Mouse (Mus musculus): ENCODE data around the gene Syt11. TPM values are rescaled to one million over a fixed set of nuclear protein-coding genes. Genes with fewer than 3 reads are reported as not detected.

Syt11 gene
- polyA plus RNA-seq, 1 experiment from 2014 or later = 51.5 TPM

DNA sequence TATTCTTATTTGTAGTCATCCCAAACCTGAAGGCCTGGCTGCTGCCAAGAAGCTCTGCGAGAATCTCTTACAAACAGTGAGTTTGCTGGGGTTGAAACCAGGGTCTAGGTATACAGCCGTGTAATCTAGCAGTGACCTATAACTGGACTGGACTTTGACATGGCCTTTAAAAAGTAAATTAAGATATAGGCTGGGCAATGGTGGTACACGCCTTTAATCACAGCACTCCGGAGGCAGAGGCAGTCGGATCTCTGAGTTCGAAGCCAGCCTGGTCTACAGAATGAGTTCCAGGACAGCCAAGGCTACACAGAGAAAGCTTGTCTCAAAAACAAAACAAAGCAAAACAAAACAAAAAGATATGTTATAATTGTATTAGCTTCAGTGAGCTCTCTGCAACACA, 76.1 kb downstream of the Syt11 start:
- H3K4me2 ChIP-seq (ENCODE audit: low read depth, low read length) = no peak overlapping the region
- H3K9me3 ChIP-seq (replicated peaks; ENCODE audit: control insufficient read depth, low read length) = no peaks in the 10 kb centered on the region
- H3K4me3 ChIP-seq (ENCODE audit: low read depth, low read length) = no peak overlapping the region
- H3K27me3 ChIP-seq (ENCODE audit: control insufficient read depth, insufficient read depth, low read length) = no peaks in the 10 kb centered on the region
- ATAC-seq (replicated peaks; ENCODE audit: insufficient number of reproducible peaks, low FRiP score, low TSS enrichment, low read depth) (no peak), DNase-seq (ENCODE audit: low spot score) (no peak)
- H3K36me3 ChIP-seq (replicated peaks; ENCODE audit: control insufficient read depth, insufficient read depth, low read depth, low read length) = peaks cover 30% of the 10 kb centered on the region
- H3K4me1 ChIP-seq (ENCODE audit: control insufficient read depth, insufficient read depth, low read length) = no peaks in the 10 kb centered on the region
- 96% methylated on average over 6 of the region's 6 CpGs for WGBS
- H3K27ac ChIP-seq (replicated peaks; ENCODE audit: low read depth, low read length) = no peak overlapping the region
- no peak overlapping the region for H3K9ac ChIP-seq (replicated peaks; ENCODE audit: low read length)

DNA sequence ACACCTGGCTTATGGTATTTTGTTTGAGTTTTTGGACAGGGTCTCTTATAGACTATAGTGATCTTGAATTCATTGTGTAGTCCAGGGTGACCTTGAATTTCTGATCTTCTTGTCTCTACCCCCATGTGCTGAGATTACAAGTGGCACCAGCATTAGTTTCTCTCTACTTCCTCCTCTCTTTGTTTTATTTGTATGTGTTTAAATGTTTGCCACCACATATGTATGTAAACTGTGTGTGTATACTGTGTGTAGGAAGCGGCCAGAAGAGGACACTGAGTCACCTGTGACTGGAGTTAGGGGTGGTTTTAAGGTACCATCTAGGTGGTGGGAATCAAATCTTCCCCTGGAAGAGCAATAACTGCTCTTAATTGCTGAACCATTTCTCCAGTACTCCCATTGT, 76.9 kb downstream of the Syt11 start:
- ATAC-seq (replicated peaks; ENCODE audit: insufficient number of reproducible peaks, low FRiP score, low TSS enrichment, low read depth) (no peak), DNase-seq (ENCODE audit: low spot score) (no peak)
- Histone ChIP-seq H3K4me3 (ENCODE audit: low read depth, low read length) (no peak overlapping the region), H3K27ac (replicated peaks; ENCODE audit: low read depth, low read length) (no peak overlapping the region), H3K36me3 (replicated peaks; ENCODE audit: control insufficient read depth, insufficient read depth, low read depth, low read length) (peaks cover 34% of the 10 kb centered on the region), H3K9ac (replicated peaks; ENCODE audit: low read length) (no peak overlapping the region), H3K4me2 (ENCODE audit: low read depth, low read length) (no peak overlapping the region), H3K4me1 (ENCODE audit: control insufficient read depth, insufficient read depth, low read length) (no peaks in the 10 kb centered on the region), H3K9me3 (replicated peaks; ENCODE audit: control insufficient read depth, low read length) (no peaks in the 10 kb centered on the region), H3K27me3 (ENCODE audit: control insufficient read depth, insufficient read depth, low read length) (no peaks in the 10 kb centered on the region)
- 96% methylated on average over 1 of the region's 1 CpGs for whole genome bisulfite sequencing

DNA sequence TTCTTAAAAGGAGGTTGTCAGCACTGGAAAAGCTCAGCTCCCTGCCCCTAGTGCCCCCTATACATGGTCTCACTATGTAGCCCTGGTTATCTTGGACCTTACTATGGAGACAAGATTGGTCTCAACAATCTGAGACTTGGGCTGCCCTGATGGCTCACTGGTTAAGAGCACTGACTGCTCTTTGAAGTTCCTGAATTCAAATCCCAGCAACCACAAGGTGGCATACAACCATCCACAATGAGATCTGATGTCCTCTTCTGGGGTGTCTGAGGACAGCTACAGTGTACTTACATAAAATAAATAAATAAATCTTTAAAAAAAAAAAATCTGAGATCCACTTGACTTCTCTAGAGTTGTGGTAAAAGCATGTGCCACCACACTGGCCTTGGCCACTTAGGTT, 79.4 kb downstream of the Syt11 start:
- DNase-seq (ENCODE audit: low spot score) (no peak), ATAC-seq (replicated peaks; ENCODE audit: insufficient number of reproducible peaks, low FRiP score, low TSS enrichment, low read depth) (no peak)
- no peaks in the 10 kb centered on the region for H3K9me3 ChIP-seq (replicated peaks; ENCODE audit: control insufficient read depth, low read length)
- H3K4me1 ChIP-seq (ENCODE audit: control insufficient read depth, insufficient read depth, low read length) = no peaks in the 10 kb centered on the region
- H3K27ac ChIP-seq (replicated peaks; ENCODE audit: low read depth, low read length) = no peak overlapping the region
- no peak overlapping the region for H3K4me3 ChIP-seq (ENCODE audit: low read depth, low read length)
- no peak overlapping the region for H3K4me2 ChIP-seq (ENCODE audit: low read depth, low read length)
- peaks cover 32% of the 10 kb centered on the region for H3K36me3 ChIP-seq (replicated peaks; ENCODE audit: control insufficient read depth, insufficient read depth, low read depth, low read length)
- H3K27me3 ChIP-seq (ENCODE audit: control insufficient read depth, insufficient read depth, low read length) = no peaks in the 10 kb centered on the region
- H3K9ac ChIP-seq (replicated peaks; ENCODE audit: low read length) = no peak overlapping the region

Other genes starting within 250 kb of the Syt11 start
- gene Mex3a, start 242.8 kb downstream of the Syt11 start, polyA plus RNA-seq (2014; fragmentation: Nextera tagmentation; extraction: Ambion mirVana) = 40.1 and 41.0 TPM in 2 replicates
- gene Rab25, start 226.9 kb downstream of the Syt11 start, polyA plus RNA-seq (2014; fragmentation: Nextera tagmentation; extraction: Ambion mirVana) = 3.7 and 4.0 TPM in 2 replicates
- 77.4 and 82.0 TPM in 2 replicates for gene Lamtor2, start 222.1 kb downstream of the Syt11 start, polyA plus RNA-seq (2014; fragmentation: Nextera tagmentation; extraction: Ambion mirVana)
- gene Ubqln4, start 221.4 kb downstream of the Syt11 start, polyA plus RNA-seq (2014; fragmentation: Nextera tagmentation; extraction: Ambion mirVana) = 62.1 and 73.3 TPM in 2 replicates
- 184 and 201 TPM in 2 replicates for gene Ssr2, start 199.3 kb downstream of the Syt11 start, polyA plus RNA-seq (2014; fragmentation: Nextera tagmentation; extraction: Ambion mirVana)
- gene Arhgef2, start 169.2 kb downstream of the Syt11 start, polyA plus RNA-seq (2014; fragmentation: Nextera tagmentation; extraction: Ambion mirVana) = 82.2 and 89.3 TPM in 2 replicates
- gene Rxfp4, start 122.0 kb downstream of the Syt11 start, polyA plus RNA-seq (2014; fragmentation: Nextera tagmentation; extraction: Ambion mirVana) = not detected in 2 replicates
- 101 and 104 TPM in 2 replicates for gene Khdc4, start 89.4 kb downstream of the Syt11 start, polyA plus RNA-seq (2014; fragmentation: Nextera tagmentation; extraction: Ambion mirVana)
- 41.4 and 41.7 TPM in 2 replicates for gene Rit1, start 58.3 kb downstream of the Syt11 start, polyA plus RNA-seq (2014; fragmentation: Nextera tagmentation; extraction: Ambion mirVana)
- gene Gon4l, start 60.1 kb upstream of the Syt11 start, polyA plus RNA-seq (2014; fragmentation: Nextera tagmentation; extraction: Ambion mirVana) = 13.6 and 14.2 TPM in 2 replicates
- gene Msto1, start 138.8 kb upstream of the Syt11 start, polyA plus RNA-seq (2014; fragmentation: Nextera tagmentation; extraction: Ambion mirVana) = 49.2 and 53.8 TPM in 2 replicates
- 14.1 and 15.2 TPM in 2 replicates for gene Ash1l, start 175.5 kb upstream of the Syt11 start, polyA plus RNA-seq (2014; fragmentation: Nextera tagmentation; extraction: Ambion mirVana)
- gene Dap3, start 176.0 kb upstream of the Syt11 start, polyA plus RNA-seq (2014; fragmentation: Nextera tagmentation; extraction: Ambion mirVana) = 171 and 173 TPM in 2 replicates